Mouse (Mus musculus): ENCODE data around the gene Cdk18.

GRCm38 (mm10) chr1:132143730-132144129, 4.2 kb upstream of the Cdk18 start:
- no peak for TF ChIP-seq POLR2A (IDR thresholded peaks at IDR 0.05; ENCODE audit: low read depth, low read length)
- TF ChIP-seq CTCF (conservative IDR thresholded peaks at IDR 0.05; ENCODE audit: insufficient read depth, insufficient read length, low read depth, low read length) = no peak

Measured in kidney, adult 2 months (tissue).